Mouse (Mus musculus) bone marrow, adult 2 months (tissue): Measurements from ENCODE around the gene Kdelr2.

ENCODE experiments used
- CTCF ChIP-seq: fragments of 200-500 bp; IDR thresholded peaks from 2 replicates; pipeline ENCODE4 v1.5.1; 2011; ENCODE audit warnings: low read length, control low read depth; ENCODE audit not compliant: control insufficient read depth, insufficient read depth
- POLR2A ChIP-seq: fragments of 200-500 bp; IDR thresholded peaks from 2 replicates; pipeline ENCODE4 v1.6.1; 2011; ENCODE audit warnings: low read depth, mild to moderate bottlenecking, control low read depth, low read length, borderline replicate concordance; ENCODE audit not compliant: control insufficient read depth

- TF ChIP-seq POLR2A, result no peak
- no peak for TF ChIP-seq CTCF
Measured at GRCm38 (mm10) chr5:143409239-143409638, 5.6 kb downstream of the Kdelr2 start.
